Mouse (Mus musculus) liver, postnatal 0 days (tissue): ENCODE data around the gene Vwa8. TPM values are rescaled to one million over a fixed set of nuclear protein-coding genes. Genes with fewer than 3 reads are reported as not detected.

Experiments
- ATAC-seq: fragments of 200-750 bp; cut with Nextera tagmentation; 2 replicates; pipeline ENCODE4 v1.8.0; 2017; ENCODE audit warnings: mild to moderate bottlenecking, moderate library complexity
- DNase-seq: peaks from one replicate; pipeline ENCODE4 v3.0.0-alpha.2; 2016
- H3K27ac ChIP-seq: fragments of 300-500 bp; sonication (generic); 2 replicates; pipeline ENCODE4 v1.5.1; 2014; ENCODE audit warnings: antibody characterized with exemption, moderate library complexity, mild to moderate bottlenecking, low read depth
- H3K27me3 ChIP-seq: fragments of 300-500 bp; sonication (generic); 2 replicates; pipeline ENCODE4 v1.6.1; 2014; ENCODE audit warnings: low read length, control low read depth, mixed read lengths; ENCODE audit not compliant: insufficient read depth
- H3K36me3 ChIP-seq: fragments of 300-500 bp; sonication (generic); replicated peaks from 2 replicates; pipeline ENCODE4 v1.6.1; 2014; ENCODE audit warnings: mild to moderate bottlenecking, control low read depth, low read length, moderate library complexity, mixed read lengths; ENCODE audit not compliant: insufficient read depth
- H3K4me1 ChIP-seq: fragments of 300-500 bp; sonication (generic); 2 replicates; pipeline ENCODE4 v1.6.1; 2014; ENCODE audit warnings: antibody characterized with exemption, mild to moderate bottlenecking, control low read depth; ENCODE audit not compliant: insufficient read depth
- H3K4me2 ChIP-seq: fragments of 300-500 bp; sonication (generic); 2 replicates; pipeline ENCODE4 v1.6.1; 2014; ENCODE audit warnings: low read depth, mild to moderate bottlenecking, low read length, moderate library complexity, mixed read lengths
- H3K4me3 ChIP-seq: fragments of 300-500 bp; sonication (generic); 2 replicates; pipeline ENCODE4 v1.5.1; 2014; ENCODE audit warnings: low read depth, low read length
- H3K9ac ChIP-seq: fragments of 300-500 bp; sonication (generic); replicated peaks from 2 replicates; pipeline ENCODE4 v1.6.1; 2014; ENCODE audit warnings: mild to moderate bottlenecking, moderate library complexity
- H3K9me3 ChIP-seq: fragments of 300-500 bp; sonication (generic); 2 replicates; pipeline ENCODE4 v1.6.1; 2016; ENCODE audit warnings: mild to moderate bottlenecking, control low read depth, low read length, mixed read lengths
- CTCF ChIP-seq: sonication (generic); IDR thresholded peaks from 2 replicates; pipeline ENCODE4 v1.5.1; 2016; ENCODE audit warnings: antibody characterized with exemption, low read depth
- EP300 ChIP-seq: IDR thresholded peaks from 2 replicates; pipeline ENCODE4 v1.6.1; 2016; ENCODE audit warnings: antibody characterized with exemption, low read depth, mild to moderate bottlenecking
- WGBS: fragments of 180-500 bp; shearing (Covaris S2); extraction: QIAGEN DNeasy Blood & Tissue Kit; methylation state at CpG from one replicate; pipeline ENCODE4 v1.1.7; 2014; ENCODE audit not compliant: insufficient replicate concordance; 5-methylcytosine and 5-hydroxymethylcytosine counted together
- polyA plus RNA-seq: library from polyadenylated mRNA; unstranded; fragments of >200 nt; fragmentation: Nextera tagmentation; extraction: Ambion mirVana; gene quantifications from 2 replicates; pipeline ENCODE4 v1.2.1, GENCODE M21; 2015

Vwa8 gene
- polyA plus RNA-seq, 1 experiment from 2014 or later: 27.1 TPM

GRCm38 (mm10) chr14:78895496-78895895 lies 46.6 kb downstream of the Vwa8 start:
- WGBS: 79% methylated on average over 1 of the region's 1 CpGs
- Histone ChIP-seq H3K4me3 (no peak overlapping the region), H3K4me2 (no peak overlapping the region), H3K4me1 (no peaks in the 10 kb centered on the region), H3K9me3 (no peaks in the 10 kb centered on the region), H3K27me3 (no peaks in the 10 kb centered on the region), H3K27ac (no peak overlapping the region), H3K9ac (no peak overlapping the region), H3K36me3 (no peaks in the 10 kb centered on the region)
- DNase-seq (no peak), ATAC-seq (peak; percentile 72)
- TF ChIP-seq EP300 (no peak), CTCF (no peak)

GRCm38 (mm10) chr14:78896252-78896651 lies 47.4 kb downstream of the Vwa8 start:
- Histone ChIP-seq H3K9me3 (no peaks in the 10 kb centered on the region), H3K27ac (no peak overlapping the region), H3K4me3 (no peak overlapping the region), H3K9ac (no peak overlapping the region), H3K4me1 (no peaks in the 10 kb centered on the region), H3K27me3 (no peaks in the 10 kb centered on the region), H3K36me3 (no peaks in the 10 kb centered on the region), H3K4me2 (no peak overlapping the region)
- no peak for TF ChIP-seq EP300
- no peak for TF ChIP-seq CTCF
- ATAC-seq (no peak), DNase-seq (no peak)
- 80% methylated on average over 5 of the region's 5 CpGs for WGBS

- no peak overlapping the region for H3K9ac ChIP-seq
- no peaks in the 10 kb centered on the region for H3K9me3 ChIP-seq
- no peaks in the 10 kb centered on the region for H3K27me3 ChIP-seq
- H3K4me2 ChIP-seq: no peak overlapping the region
- TF ChIP-seq CTCF (no peak), EP300 (peak; percentile 30; the same call in 1 of the 2 replicates)
- H3K4me3 ChIP-seq: no peak overlapping the region
- peak; percentile 45; the same call in 1 of the 2 replicates for ATAC-seq
- 33% methylated on average over 2 of the region's 2 CpGs for WGBS
- H3K27ac ChIP-seq: peak overlapping the region; percentile 22; the same call in 1 of the 2 replicates
- no peaks in the 10 kb centered on the region for H3K4me1 ChIP-seq
- no peaks in the 10 kb centered on the region for H3K36me3 ChIP-seq
- DNase-seq: no peak
Observed at GRCm38 (mm10) chr14:78900770-78901169, 51.9 kb downstream of the Vwa8 start.

GRCm38 (mm10) chr14:78908205-78908863 lies 59.5 kb downstream of the Vwa8 start:
- Histone ChIP-seq H3K27me3 (no peaks in the 10 kb centered on the region), H3K9ac (no peak overlapping the region), H3K4me1 (no peaks in the 10 kb centered on the region), H3K4me3 (no peak overlapping the region), H3K9me3 (no peaks in the 10 kb centered on the region), H3K4me2 (no peak overlapping the region), H3K27ac (no peak overlapping the region), H3K36me3 (peaks cover 3% of the 10 kb centered on the region; the same call in 1 of the 2 replicates)
- 74% methylated on average over 10 of the region's 10 CpGs for WGBS
- ATAC-seq (no peak), DNase-seq (no peak)
- TF ChIP-seq CTCF: no peak
- TF ChIP-seq EP300: no peak

GRCm38 (mm10) chr14:78912076-78912475 lies 63.2 kb downstream of the Vwa8 start:
- no peak for DNase-seq
- Histone ChIP-seq H3K9me3 (no peaks in the 10 kb centered on the region), H3K27me3 (no peaks in the 10 kb centered on the region), H3K9ac (no peak overlapping the region), H3K4me3 (no peak overlapping the region), H3K4me2 (no peak overlapping the region), H3K4me1 (no peaks in the 10 kb centered on the region), H3K36me3 (peaks cover 3% of the 10 kb centered on the region; the same call in 1 of the 2 replicates), H3K27ac (no peak overlapping the region)
- 83% methylated on average over 10 of the region's 10 CpGs for WGBS
- no peak for TF ChIP-seq EP300
- no peak for TF ChIP-seq CTCF
- no peak for ATAC-seq

- Histone ChIP-seq H3K9ac (no peak overlapping the region), H3K36me3 (peaks cover 3% of the 10 kb centered on the region; the same call in 1 of the 2 replicates), H3K27ac (no peak overlapping the region), H3K4me1 (no peaks in the 10 kb centered on the region), H3K4me3 (no peak overlapping the region), H3K9me3 (no peaks in the 10 kb centered on the region), H3K27me3 (no peaks in the 10 kb centered on the region), H3K4me2 (no peak overlapping the region)
- ATAC-seq: peak; percentile 38
- peak; percentile 44 for DNase-seq
- no peak for TF ChIP-seq EP300
- TF ChIP-seq CTCF: no peak
- WGBS: 54% methylated on average over 8 of the region's 8 CpGs
Observed at GRCm38 (mm10) chr14:78914180-78914579, 65.3 kb downstream of the Vwa8 start.
